Mouse (Mus musculus) urinary bladder, adult 18-20 months (tissue): ENCODE results near the gene Ldhc.
A peak's percentile ranks its signal among the peaks of the same experiment; 100 is the strongest.
"Not testable (repeated sequence)": the region's sequence is repeated elsewhere in the genome, so short reads cannot be mapped to it uniquely, and the experiment has no call there.

ENCODE experiments used
- DNase-seq, 2 experiments: peaks; one replicate each; pipeline ENCODE4 v3.0.0; 2022; ENCODE audit warnings: low spot score in 2 of 2, mixed read lengths in 2 of 2

Gene Ldhc

DNA sequence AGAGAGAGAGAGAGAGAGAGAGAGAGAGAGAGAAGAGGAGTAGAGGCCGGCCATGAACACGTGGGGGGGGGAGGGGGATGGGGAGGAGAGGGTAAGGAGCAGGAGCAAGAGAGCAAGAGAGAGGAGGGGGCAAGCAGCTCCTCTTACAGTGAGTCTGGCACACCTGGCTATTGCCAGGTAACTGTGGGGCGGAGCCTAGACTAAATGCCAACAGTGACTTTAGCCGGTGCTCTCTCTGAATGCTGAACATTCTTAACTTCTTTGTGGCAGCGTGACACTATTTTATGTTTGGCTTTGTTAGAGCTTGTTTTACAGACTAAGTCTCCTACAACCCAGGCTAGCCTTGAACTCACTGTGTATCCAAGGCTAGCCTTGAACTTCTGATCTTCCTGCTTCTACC, 18.7 kb upstream of the Ldhc start:
- no peak for DNase-seq

DNA sequence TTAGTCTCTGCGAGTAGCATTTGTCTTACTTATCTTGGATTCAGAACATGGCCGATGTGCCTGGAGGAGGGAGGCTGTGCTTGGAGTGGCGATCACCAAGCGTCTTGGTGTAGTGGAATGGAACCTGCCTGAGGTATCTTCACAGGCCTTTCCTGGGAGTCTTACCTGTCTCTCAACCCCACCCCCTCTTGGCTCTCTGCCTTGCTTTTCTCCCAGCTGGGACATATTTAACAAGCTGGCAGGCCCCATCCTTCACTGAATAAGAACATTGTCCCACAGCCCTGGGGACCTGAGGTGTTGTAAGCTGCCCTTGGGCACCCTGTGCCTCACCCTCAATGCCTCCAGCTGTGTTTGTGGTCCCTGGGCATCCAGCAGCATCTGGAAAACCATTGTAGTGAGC, 17.4 kb upstream of the Ldhc start:
- DNase-seq = no peak

DNA sequence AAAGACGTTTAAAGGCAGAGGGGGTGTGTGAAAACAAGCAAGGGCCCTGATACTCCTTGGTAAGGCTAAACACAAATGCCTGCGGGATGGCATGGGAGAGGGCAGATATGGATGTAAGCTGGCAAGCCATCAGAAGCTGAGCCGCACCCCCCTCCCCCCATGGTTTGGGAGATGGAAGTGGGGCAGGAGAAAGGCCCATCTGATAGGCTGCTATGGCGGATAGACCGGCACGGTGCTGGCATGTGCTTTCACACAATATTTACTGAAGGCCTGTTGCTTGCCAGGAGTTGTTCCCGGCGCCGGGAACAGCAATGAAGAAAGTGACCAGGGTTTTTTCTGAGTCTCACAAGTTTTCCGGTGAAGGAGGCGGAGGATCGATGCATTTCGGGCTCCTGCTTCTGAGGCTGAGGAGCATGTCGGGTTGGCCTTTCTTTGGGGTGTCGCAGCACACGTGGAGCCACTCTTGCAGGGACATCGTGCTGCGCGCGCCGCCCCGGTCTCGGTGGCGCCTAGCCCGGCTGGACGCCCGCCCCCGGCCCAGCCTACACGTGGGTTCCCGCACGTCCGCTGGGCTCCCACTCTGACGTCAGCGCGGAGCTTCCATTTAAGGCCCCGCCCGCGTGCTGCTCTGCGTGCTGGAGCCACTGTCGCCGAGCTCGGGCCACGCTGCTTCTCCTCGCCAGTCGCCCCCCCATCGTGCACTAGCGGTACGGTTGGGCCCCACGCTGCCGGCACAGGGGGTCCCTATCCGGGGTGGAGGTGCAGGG, 15.6 kb upstream of the Ldhc start:
- peak; percentile 88 to 89 for DNase-seq

DNA sequence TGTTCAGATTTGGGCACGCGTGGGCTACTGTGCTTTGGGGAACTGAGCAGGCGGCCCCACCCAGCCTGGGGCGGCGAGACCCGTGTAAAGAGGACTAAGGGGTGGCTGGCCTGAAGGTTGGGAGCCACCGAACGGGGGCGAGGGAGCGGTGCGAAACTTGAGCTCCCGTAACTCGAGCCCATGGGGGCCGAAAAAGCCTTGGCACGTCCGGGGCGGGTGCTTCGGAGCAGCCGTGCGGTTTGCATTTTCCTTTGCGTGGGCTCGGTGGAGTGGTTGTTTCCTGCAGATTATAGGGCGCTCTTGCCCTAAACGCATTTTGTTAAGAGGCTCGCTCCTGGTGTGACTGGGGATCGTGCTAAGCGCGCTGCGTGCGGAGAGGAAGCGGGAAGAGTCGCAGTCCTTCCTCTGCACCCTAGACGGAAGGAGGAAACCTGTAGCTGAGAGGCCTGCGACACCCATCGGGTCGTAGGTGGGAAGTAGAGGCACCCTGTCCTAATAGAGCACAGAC, 15.0 kb upstream of the Ldhc start:
- DNase-seq = peak in 1 of 2 experiments; percentile 47

DNA sequence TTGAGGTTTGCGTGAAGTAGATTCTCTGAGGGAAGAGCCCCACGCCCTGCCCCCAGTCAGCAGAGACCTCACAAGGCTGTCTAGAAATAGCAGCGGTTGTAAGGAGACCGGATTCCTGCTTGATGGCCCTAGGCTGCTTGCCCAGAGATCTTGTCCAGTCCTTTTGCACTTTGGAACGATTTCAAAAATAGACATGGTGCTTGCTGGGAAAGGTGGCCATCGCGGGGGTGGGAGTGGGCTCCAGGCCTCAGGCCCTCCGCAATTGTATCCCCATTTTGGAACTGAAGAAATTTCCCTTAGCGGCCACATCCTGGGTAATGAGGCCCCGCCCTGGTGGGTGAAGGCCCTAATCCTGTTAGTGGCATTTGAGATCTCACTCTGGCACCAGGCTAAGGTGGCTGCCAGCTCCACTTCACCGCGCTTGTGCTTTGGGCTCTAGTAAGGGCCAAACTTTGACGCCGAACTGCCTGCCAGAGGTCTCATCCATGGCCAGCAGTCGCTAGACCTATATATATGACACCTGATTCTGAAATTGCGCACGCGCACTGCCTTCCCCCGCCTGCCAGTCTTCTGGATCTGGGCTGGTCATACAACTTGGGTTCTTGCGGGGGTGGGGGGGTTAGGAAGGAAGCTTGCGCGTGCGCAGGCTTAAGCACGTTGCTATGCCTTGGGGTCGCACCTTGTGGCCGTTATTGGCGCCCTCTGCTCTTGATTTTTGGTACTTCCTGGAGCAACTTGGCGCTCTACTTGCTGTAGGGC, 14.3 kb upstream of the Ldhc start:
- peak; percentile 27 to 48 for DNase-seq

DNA sequence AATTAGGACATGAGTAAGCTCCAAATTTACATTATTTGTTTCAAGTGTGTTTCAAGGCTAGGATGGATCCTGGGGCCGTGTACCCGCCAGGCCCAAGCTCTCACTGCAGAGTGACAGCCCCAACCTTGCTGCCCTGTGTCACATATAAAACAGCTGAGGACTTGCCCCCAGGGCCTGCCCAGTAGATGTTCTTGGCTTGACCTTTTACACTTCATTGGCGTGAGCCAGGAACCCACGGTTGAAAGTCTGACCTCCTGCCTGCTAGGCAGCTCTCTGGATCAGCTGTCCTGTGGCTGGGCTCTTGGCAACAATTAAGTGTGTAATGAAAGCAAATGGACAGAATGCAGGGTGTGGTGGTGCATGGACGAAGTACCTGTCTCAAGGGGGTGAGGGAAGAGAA, 11.7 kb upstream of the Ldhc start:
- no peak for DNase-seq

DNA sequence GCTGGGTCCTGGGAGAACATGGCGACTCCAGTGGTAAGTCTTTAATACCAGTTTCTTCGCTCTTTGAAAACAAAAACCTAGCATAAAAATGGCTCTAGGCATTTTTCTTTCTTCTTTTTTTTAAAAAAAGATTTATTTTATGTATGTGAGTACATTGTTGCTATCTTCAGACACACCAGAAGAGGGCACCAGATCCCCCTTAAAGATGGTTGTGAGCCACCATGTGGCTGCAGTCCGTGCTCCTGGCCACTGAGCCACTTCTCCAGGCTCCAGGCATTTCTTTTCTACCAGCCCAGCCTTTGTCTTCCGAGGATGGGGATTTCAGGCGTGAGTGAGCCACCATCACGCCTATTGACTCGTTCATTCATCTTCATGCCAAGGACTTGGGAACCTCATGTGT, 10.0 kb upstream of the Ldhc start:
- no peak for DNase-seq

DNA sequence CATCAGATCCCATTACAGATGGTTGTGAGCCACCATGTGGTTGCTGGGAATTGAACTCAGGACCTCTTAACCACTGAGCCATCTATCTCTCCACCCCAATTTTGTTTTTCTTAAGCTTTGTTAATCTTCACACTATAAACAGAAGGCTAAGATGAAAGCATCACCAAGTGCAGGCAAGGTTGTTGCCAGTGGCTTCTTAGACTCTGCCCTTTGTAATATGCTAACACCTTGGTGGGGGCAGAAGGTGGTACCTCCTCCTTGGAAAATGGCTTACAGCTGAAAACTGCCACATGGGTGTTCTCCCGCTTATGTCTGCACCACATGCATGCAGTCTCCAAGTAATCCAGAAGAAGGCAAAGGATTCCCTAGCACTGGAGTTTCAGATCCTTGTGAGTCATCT, 8.3 kb upstream of the Ldhc start:
- DNase-seq = no peak

DNA sequence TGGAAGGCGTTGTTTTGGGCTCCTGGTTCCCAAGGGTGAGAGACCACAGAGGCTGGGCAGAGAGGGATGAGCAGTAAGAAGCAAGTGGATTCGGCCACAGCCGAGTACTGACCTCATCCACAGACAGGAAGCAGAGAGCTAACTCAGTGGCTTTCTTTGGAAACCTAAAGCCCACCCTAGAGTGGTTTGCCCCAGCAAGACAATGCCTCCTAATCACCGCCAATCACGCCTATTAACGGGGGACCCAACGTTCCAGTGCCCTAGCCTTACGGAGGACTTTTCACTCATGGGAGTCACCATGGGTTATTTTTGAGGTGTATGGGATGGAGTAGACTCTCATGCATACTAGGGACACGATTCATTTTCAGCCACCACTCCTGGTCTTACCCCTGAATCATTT, 7.6 kb upstream of the Ldhc start:
- DNase-seq = no peak

DNA sequence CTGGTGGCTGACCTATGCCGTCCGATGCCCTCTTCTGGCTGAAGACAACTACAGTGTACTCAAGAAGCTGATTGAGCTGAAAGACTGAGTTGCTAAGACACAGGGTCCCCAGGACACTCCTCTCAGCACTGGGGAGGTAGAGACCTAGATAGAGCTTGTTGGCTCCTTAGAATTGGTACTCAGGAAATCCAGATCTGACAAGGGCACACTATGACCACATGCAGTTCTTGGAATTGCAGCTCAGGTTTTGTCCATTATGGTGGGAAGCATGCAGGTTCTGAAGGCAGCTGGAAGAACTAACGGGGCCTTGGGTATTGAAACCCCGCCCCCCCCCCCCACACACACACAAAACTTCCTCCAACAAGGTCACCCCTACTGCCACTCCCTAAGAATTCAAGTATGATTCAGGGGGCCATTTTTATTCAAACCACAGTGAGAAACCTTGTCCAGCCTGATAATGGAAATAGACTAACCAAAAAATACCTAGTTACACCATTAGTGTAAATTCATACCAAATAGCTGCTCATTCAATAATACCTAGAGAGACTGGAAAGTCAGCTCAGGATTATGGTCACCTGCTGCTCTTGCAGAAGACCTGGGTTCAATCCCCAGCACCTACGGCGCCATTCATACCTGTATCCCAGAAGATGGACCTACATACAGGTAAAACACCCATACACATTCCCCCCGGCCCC, 5.0 kb upstream of the Ldhc start:
- DNase-seq = no peak

DNA sequence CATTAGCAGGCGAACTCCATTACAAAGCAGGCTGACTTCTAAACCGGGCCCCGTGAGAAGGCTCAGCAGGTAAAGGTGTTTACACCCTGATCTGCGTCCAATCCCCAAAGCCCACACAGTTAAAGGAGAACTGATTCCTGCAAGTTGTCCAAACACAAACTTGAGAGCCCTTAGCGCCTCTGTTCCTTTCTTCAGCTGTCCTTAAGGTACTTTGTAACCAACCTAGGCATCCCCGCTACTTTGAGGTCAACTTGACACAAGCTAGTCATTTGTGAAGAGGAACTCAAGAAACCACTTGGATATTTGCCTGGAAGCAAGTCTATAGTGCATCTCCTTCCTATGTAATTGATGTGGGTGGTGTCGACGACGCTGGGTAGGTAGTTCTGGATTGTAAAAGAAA, 3.6 kb upstream of the Ldhc start:
- no peak for DNase-seq

DNA sequence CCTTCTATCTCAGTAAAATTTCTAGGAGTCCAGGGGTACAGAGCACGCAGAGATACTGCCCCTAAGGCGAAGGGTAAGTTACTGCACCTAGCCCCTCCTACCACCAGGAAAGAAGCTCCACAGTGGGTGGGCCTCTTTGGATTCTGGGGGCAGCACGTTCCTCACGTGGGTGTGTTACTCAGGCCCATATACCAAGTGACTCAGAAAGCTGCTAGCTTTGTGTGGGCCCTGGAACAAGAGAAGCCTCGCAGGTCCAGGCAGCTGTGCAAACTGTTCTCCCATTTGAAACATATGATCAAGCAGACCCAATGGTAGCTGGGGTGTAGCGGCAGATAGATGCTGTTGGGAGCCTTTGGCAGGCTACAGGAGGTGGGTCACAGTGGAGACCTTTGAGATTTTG, 2.0 kb upstream of the Ldhc start:
- DNase-seq = no peak

DNA sequence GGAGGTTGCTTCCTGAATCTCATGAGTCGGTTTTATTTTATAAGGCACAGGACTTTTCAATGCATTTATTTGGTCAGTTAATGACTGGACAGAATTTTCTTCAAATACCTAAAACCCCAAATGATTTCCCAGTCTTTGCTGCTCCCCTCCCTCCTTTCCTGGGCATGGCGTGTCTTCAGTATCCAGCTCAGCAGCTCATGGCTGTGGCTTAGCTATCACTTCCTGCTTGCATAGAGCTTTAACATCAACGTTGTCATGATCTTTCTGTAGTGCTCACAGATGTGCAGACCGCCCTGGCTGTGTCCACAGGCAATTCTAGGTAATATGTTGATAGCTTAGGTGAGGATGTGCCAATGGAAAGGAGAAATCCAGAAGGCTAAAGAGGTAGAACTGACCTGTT, 11.0 kb downstream of the Ldhc start:
- DNase-seq = no peak

DNA sequence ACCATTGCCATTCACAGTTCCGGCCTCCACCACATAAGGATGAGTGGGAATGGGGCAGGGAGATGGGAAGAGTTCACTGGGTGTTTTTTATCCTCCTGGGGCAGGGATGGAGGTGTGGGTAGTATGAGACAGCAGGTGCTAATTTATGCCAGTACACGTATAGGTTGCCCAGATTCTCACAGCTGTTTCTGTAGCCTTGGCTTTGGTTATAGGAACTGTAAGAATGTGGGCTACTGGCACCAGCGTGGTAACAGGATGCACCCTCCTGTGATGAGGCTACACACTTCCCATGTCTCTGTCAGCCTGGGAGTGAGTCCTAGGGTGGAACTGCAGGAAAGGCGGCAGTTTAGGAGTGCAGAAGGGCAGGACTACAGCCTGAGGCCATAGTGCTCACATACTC, 15.8 kb downstream of the Ldhc start:
- DNase-seq = no peak

DNA sequence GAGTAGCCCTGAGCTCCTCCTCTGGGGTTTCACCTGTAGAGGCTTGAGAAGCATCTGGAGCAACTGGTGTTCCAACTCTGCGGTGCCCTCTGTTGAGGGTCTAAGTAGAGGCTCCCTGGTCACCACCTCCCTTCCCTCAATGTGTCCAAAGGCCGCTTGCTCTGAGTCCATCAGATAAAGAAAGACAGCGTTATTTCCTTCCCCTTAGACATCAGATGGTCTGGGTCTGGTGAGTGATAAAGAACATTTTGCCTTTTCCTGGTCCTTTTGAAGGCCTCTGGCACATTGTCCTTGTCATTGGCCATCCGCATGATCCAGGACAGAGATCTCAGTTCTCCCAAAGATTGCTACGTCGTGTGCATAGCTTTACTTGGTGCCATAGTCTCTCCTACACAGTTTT, 16.3 kb downstream of the Ldhc start:
- DNase-seq = no peak

DNA sequence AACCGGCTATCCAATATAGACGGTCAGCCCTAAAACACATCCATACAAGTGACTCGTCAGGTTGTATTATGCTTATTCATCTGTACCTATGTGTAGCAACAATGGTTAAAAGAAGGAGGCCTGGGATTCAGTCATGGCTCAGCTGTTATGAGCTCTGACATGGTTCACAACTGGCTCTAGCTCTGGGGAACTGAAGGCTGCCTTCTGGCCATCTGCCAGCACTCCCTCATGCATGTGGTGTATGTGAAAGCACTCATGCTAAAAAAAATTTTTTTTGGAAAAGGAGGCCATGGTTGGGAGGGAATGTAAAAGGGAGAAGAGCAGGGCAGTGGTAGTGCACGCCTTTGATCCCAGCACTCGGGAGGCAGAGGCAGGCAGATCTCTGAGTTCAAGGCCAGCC, 18.8 kb downstream of the Ldhc start:
- no peak for DNase-seq

DNA sequence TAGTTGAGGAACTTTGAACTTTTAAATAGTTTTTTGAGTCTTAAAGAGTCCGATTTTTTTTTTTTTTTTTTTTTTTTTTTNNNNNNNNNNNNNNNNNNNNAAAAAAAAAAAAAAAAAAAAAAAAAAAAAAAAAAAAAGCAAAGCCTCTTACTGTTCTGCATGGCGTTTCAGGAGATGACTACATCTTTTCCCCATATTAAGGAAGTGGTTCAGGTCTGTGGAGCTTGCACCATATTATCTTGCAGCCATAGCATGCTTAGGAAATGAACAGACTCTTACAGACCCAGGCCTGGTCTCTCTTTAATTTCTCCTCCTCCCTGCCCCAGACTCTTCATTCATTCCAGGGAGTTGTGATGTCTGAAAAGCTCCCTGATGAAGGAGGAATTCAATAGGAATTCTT, 20.0 kb downstream of the Ldhc start:
- no peak for DNase-seq

DNA sequence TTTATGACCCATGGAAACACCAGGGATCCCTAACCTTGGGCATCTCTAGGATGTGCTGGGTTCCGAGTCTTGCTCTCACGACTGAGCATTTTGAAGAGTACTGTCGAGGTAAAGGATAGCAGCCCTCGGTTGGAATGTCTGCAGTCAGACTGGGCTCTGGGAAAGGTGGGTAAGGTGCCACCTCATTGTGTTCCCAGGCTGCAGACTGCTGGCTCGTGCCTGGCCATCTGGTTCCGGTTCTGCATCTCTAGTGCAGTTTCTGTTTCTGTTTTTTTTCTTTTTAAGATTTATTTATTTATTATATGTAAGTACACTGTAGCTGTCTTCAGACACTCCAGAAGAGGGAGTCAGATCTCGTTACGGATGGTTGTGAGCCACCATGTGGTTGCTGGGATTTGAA, 20.9 kb downstream of the Ldhc start:
- DNase-seq = not testable (repeated sequence)

DNA sequence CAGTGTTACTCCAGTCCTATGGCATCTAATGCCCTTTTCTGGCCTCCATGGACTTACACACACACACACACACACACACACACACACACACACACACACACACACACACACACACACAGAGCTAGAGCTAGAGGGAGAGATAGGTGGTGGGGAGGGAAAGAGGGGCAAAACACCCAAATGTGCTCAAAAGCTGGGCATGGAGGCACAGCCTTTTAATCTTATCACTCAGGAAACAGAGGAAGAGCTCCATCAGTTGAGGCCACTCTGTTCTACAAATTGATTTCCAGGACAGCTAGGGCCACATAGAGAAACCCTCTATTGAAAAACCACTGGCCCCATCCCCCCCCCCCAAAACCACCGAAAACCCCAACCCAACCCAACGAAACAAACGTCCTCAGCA, 22.3 kb downstream of the Ldhc start:
- DNase-seq = no peak

DNA sequence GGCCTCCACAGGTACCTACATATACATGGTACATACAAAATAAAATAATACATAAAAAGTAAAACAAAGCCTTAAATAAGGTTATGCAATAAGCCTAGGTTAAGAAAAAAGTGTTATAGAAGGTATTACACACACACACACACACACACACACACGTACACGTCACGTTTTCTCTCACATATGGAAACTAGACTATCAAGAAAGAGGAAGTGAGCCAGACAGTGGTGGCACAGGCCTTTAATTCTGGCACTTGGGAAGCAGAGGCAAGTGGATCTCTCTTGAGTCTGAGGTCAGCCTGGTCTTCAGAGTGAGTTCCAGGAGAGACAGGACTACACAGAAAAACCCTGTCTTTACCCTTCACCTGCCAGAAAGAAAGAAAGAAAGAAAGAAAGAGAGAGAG, 34.5 kb downstream of the Ldhc start:
- no peak for DNase-seq

DNA sequence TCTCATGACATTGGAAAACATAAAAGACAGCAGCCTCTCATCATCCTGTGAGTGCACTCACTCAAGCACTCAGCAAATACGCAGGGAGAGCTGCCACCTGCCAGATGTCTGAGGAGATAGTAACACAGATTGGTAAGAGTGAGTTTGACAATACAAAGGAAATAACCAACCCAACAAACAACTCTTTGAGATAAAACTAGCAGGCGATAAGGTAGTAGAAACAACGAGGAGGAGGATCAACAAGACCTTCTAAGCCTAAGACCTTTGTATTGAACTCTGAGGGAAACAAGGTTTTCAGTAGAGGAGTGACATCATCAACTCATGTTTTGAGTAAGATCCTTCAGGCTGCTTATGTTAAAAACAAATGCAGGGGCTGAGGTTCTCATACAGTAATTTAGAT, 38.3 kb downstream of the Ldhc start:
- DNase-seq = no peak

DNA sequence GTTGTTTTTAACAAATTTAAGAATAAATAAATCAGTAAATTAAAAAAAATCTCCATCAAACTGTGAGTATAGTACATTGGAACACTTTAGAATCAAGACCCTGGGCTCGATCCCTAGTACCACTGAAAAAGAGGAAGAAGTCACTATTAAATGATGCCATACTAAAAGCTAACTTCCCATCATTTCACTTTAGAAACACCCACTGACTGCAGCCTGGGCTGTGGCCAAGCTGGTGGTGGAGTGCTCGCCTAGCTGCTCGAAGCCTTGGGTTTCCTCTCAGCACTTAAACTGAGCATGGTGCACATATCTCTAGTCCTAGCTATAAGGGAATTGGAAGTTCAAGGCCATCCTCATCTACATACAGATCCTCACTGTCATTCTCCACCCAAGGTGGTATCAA, 50.2 kb downstream of the Ldhc start:
- DNase-seq = no peak

DNA sequence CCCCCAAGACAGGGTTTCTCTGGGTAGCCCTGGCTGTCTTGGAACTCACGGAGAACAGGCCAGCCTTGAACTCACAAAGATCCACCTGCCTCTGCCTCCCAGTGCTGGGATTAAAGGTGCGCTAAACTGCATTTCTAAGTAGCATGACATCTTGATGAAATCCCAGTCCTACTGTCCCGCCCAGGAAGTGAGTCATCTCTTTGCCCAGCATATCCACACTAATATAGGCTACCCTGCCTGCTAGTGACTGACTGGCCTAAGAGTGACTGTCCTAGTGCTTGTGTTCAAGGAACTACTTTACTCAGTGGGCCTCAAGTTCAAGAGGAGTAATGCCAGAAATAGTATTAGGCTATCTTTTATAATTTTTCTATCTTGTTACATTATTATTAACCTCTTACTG, 55.4 kb downstream of the Ldhc start:
- no peak for DNase-seq
